ENCODE assay signal across 37 mouse cellular contexts in genomic region chr6:124312292-124312691, GRCm38 (mm10). TPM values are rescaled to one million over a fixed set of nuclear protein-coding genes. Genes with fewer than 3 reads are reported as not detected.
"Had no signal": no experiment of that assay in that cellular context is flagged by ENCODE, and none has a peak within 500 bp of the region (broad histone marks: within the 10 kb centered on the region; RNA-seq: fewer than 3 reads in every experiment).

No protein-coding gene starts in this region.

- H3K27ac ChIP-seq: heart, embryonic 10.5 days; heart, embryonic 13.5 days; heart, embryonic 15.5 days; hindbrain, embryonic 10.5 days; hindbrain, embryonic 12.5 days; hindbrain, embryonic 13.5 days; hindbrain, embryonic 14.5 days; hindbrain, embryonic 15.5 days; hindbrain, postnatal 0 days; intestine, embryonic 15.5 days; kidney, embryonic 15.5 days; kidney, postnatal 0 days; layer of hippocampus, adult 2 months; left cerebral cortex, adult 2 months had no signal

- DNase-seq: heart, postnatal 10 days; heart, postnatal 14 days; heart, postnatal 36 days; heart, postnatal 4 days; kidney, adult 11 months; kidney, adult 18-20 months; kidney, adult 2 months; kidney, adult 8-10 months; kidney, adult 9 months; kidney, postnatal 10 days; kidney, postnatal 14 days; kidney, postnatal 25 days; kidney, postnatal 36 days; kidney, postnatal 4 days; layer of hippocampus, adult 9-11 months; layer of hippocampus, postnatal 36 days had no signal

- H3K4me3 ChIP-seq: heart, embryonic 10.5 days; heart, embryonic 12.5 days; heart, embryonic 13.5 days; heart, embryonic 15.5 days; hindbrain, embryonic 10.5 days; hindbrain, embryonic 12.5 days; hindbrain, embryonic 13.5 days; hindbrain, embryonic 15.5 days; intestine, embryonic 15.5 days; kidney, embryonic 15.5 days; layer of hippocampus, adult 2 months; left cerebral cortex, adult 2 months had no signal

- H3K36me3 ChIP-seq: heart, embryonic 10.5 days; heart, embryonic 12.5 days; heart, embryonic 13.5 days; heart, embryonic 15.5 days; hindbrain, embryonic 10.5 days; hindbrain, embryonic 12.5 days; hindbrain, embryonic 13.5 days; hindbrain, embryonic 15.5 days; intestine, embryonic 15.5 days; kidney, embryonic 15.5 days had no signal

- H3K4me1 ChIP-seq: heart, embryonic 10.5 days; heart, embryonic 12.5 days; heart, embryonic 13.5 days; heart, embryonic 15.5 days; hindbrain, embryonic 10.5 days; hindbrain, embryonic 12.5 days; hindbrain, embryonic 13.5 days; hindbrain, embryonic 15.5 days; intestine, embryonic 15.5 days; kidney, embryonic 15.5 days had no signal

- H3K9me3 ChIP-seq: heart, embryonic 10.5 days; heart, embryonic 12.5 days; heart, embryonic 13.5 days; heart, embryonic 15.5 days; hindbrain, embryonic 10.5 days; hindbrain, embryonic 12.5 days; hindbrain, embryonic 13.5 days; hindbrain, embryonic 15.5 days; intestine, embryonic 15.5 days; kidney, embryonic 15.5 days had no signal

- H3K27me3 ChIP-seq: heart, embryonic 12.5 days; heart, embryonic 13.5 days; heart, embryonic 15.5 days; hindbrain, embryonic 12.5 days; hindbrain, embryonic 13.5 days; hindbrain, embryonic 15.5 days; intestine, embryonic 15.5 days; kidney, embryonic 15.5 days had no signal

- H3K9ac ChIP-seq: heart, embryonic 12.5 days; heart, embryonic 13.5 days; heart, embryonic 15.5 days; hindbrain, embryonic 12.5 days; hindbrain, embryonic 13.5 days; hindbrain, embryonic 14.5 days; hindbrain, embryonic 15.5 days; intestine, embryonic 15.5 days; kidney, embryonic 15.5 days had no signal

- ATAC-seq: hindbrain, embryonic 16.5 days; hindbrain, postnatal 0 days; inflammation-experienced regulatory T-cells, adult 6 months; intestine, embryonic 15.5 days; intestine, embryonic 16.5 days; intestine, postnatal 0 days had no signal

- H3K4me2 ChIP-seq: heart, embryonic 11.5 days; heart, embryonic 12.5 days; heart, embryonic 13.5 days; heart, embryonic 15.5 days; hindbrain, embryonic 12.5 days; hindbrain, embryonic 13.5 days; hindbrain, embryonic 14.5 days; hindbrain, embryonic 15.5 days; intestine, embryonic 15.5 days; kidney, embryonic 15.5 days had no signal

RNA-seq across cellular contexts. Expression of gene Cd163, which starts 7.8 kb away (rescaled TPM):
- polyA plus RNA-seq: heart, embryonic 10.5 days; heart, embryonic 11.5 days; heart, embryonic 12.5 days; hindbrain, embryonic 10.5 days; hindbrain, embryonic 11.5 days; inflammation-experienced regulatory T-cells, adult 6 months had no signal
